Mouse (Mus musculus): Measurements from ENCODE around the gene Snx18. TPM values are rescaled to one million over a fixed set of nuclear protein-coding genes. Genes with fewer than 3 reads are reported as not detected.
A peak's percentile ranks its signal among the peaks of the same experiment; 100 is the strongest.

Gene Snx18
- total RNA-seq, 1 experiment, result 47.5 TPM

- Histone ChIP-seq H3K36me3 (ENCODE audit: control insufficient read depth, insufficient read depth, low read length, poor library complexity, severe bottlenecking) (peaks cover 18% of the 10 kb centered on the region; the same call in 1 of the 2 replicates), H3K9me3 (ENCODE audit: control insufficient read depth, insufficient read depth, low read depth, low read length) (no peaks in the 10 kb centered on the region), H3K9ac (ENCODE audit: insufficient read depth, low read depth, low read length, poor library complexity, severe bottlenecking) (peak overlapping the region; percentile 13; the same call in 1 of the 2 replicates), H3K4me1 (ENCODE audit: control insufficient read depth in 2 of 2, insufficient read depth in 2 of 2, low read length in 2 of 2, poor library complexity in 1 of 2) (peaks cover 14 to 22% of the 10 kb centered on the region in 2 experiments), H3K27ac (ENCODE audit: insufficient read depth, low read depth, low read length, poor library complexity, severe bottlenecking) (peak overlapping the region; percentile 26; the same call in 1 of the 2 replicates), H3K4me3 (ENCODE audit: insufficient read depth in 1 of 2, low read depth in 1 of 2, low read length in 2 of 2, poor library complexity in 1 of 2, severe bottlenecking in 1 of 2) (no peak overlapping the region)
- in situ Hi-C loops (cut with MboI; ENCODE audit: low sequenced_read_pairs in 2 of 2, unreplicated experiment in 2 of 2), result no loop called here
- DNase-seq (ENCODE audit: low read depth, low spot score), result no peak
- TF ChIP-seq HCFC1 (IDR thresholded peaks at IDR 0.05; ENCODE audit: borderline replicate concordance, insufficient read depth, low read length), result no peak
- TF ChIP-seq MAFK (IDR thresholded peaks at IDR 0.05; ENCODE audit: insufficient read depth, low read depth, low read length), result no peak
- TF ChIP-seq CHD2 (IDR thresholded peaks at IDR 0.05; ENCODE audit: low read depth, low read length), result no peak
- no peak for TF ChIP-seq ZNF384 (IDR thresholded peaks at IDR 0.05; ENCODE audit: low read depth, low read length)
- no peak for TF ChIP-seq ZC3H11A (IDR thresholded peaks at IDR 0.05; ENCODE audit: borderline replicate concordance, low read depth, low read length)
Measured at GRCm38 (mm10) chr13:113607371-113607770, 11.0 kb downstream of the Snx18 start.

DNA sequence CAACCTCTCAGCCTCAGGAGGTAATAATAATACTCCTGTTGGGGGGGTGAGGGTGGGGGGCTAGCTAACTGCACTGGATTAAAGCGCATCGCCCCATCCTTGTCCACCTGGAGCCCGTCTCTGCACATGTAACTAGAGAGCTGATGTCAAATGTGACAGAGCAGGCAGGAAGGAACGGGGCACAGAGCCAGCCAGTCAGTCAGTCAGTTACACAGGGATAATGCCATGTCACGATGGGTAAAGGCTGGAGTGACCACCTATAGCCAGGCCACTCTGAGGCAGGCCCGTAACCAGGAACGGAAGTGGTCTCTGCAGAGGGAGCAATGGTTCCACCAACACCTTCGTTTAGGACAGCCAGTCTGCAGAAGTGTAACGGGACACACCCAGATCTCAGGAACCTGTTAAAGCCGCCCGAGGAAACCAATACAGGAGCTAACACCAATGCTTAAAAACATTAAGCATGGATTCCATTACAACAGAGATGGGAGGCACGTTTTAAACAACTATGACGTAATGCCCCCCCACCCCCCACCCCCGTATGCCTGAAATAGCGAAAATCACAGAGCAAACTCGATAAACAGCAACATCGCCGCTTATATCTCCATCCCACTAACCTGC is 11.5 kb downstream of the Snx18 start:
- TF ChIP-seq HCFC1 (IDR thresholded peaks at IDR 0.05; ENCODE audit: borderline replicate concordance, insufficient read depth, low read length), result no peak
- TF ChIP-seq ZC3H11A (IDR thresholded peaks at IDR 0.05; ENCODE audit: borderline replicate concordance, low read depth, low read length), result no peak
- no peak for TF ChIP-seq MAFK (IDR thresholded peaks at IDR 0.05; ENCODE audit: insufficient read depth, low read depth, low read length)
- TF ChIP-seq ZNF384 (IDR thresholded peaks at IDR 0.05; ENCODE audit: low read depth, low read length), result no peak
- TF ChIP-seq CHD2 (IDR thresholded peaks at IDR 0.05; ENCODE audit: low read depth, low read length), result no peak
- peaks cover 14 to 21% of the 10 kb centered on the region in 2 experiments for H3K4me1 ChIP-seq (ENCODE audit: control insufficient read depth in 2 of 2, insufficient read depth in 2 of 2, low read length in 2 of 2, poor library complexity in 1 of 2)
- peaks cover 15% of the 10 kb centered on the region; the same call in 1 of the 2 replicates for H3K36me3 ChIP-seq (ENCODE audit: control insufficient read depth, insufficient read depth, low read length, poor library complexity, severe bottlenecking)
- no peak overlapping the region; a peak in 1 of 4 replicates for H3K4me3 ChIP-seq (ENCODE audit: insufficient read depth in 1 of 2, low read depth in 1 of 2, low read length in 2 of 2, poor library complexity in 1 of 2, severe bottlenecking in 1 of 2)
- H3K27ac ChIP-seq (ENCODE audit: insufficient read depth, low read depth, low read length, poor library complexity, severe bottlenecking), result peak overlapping the region; percentile 56; the same call in 1 of the 2 replicates
- H3K9ac ChIP-seq (ENCODE audit: insufficient read depth, low read depth, low read length, poor library complexity, severe bottlenecking), result peak overlapping the region; percentile 13; the same call in 1 of the 2 replicates
- no peaks in the 10 kb centered on the region for H3K9me3 ChIP-seq (ENCODE audit: control insufficient read depth, insufficient read depth, low read depth, low read length)
- no peak for DNase-seq (ENCODE audit: low read depth, low spot score)
- in situ Hi-C loops (cut with MboI; ENCODE audit: low sequenced_read_pairs in 2 of 2, unreplicated experiment in 2 of 2), result no loop called here

DNA sequence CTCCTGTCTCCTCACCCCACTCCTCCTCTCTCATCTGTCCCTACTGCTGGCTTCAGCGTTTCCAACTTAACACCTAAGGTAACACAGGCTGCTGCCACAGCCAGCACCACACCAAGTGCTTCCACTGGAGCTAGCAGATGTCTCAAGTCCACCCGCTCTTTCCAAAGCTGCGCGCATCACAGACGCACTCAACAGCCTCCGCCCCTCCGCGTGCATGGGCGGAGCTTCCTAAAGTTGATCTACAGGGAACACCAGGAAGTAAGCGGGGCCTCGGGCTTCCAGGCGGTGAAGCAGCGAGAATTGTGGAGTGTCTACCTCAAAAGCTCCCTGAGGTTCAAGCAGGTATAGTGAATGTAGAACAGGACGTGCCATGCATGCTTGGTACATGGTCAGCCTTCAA is 12.2 kb downstream of the Snx18 start:
- Histone ChIP-seq H3K9ac (ENCODE audit: insufficient read depth, low read depth, low read length, poor library complexity, severe bottlenecking) (peak overlapping the region; percentile 74; the same call in 1 of the 2 replicates), H3K27ac (ENCODE audit: insufficient read depth, low read depth, low read length, poor library complexity, severe bottlenecking) (peak overlapping the region; percentile 22; the same call in 1 of the 2 replicates), H3K4me1 (ENCODE audit: control insufficient read depth in 2 of 2, insufficient read depth in 2 of 2, low read length in 2 of 2, poor library complexity in 1 of 2) (peaks cover 12 to 19% of the 10 kb centered on the region in 2 experiments), H3K4me3 (ENCODE audit: insufficient read depth in 1 of 2, low read depth in 1 of 2, low read length in 2 of 2, poor library complexity in 1 of 2, severe bottlenecking in 1 of 2) (peak overlapping the region; percentile 55 to 65), H3K9me3 (ENCODE audit: control insufficient read depth, insufficient read depth, low read depth, low read length) (no peaks in the 10 kb centered on the region), H3K36me3 (ENCODE audit: control insufficient read depth, insufficient read depth, low read length, poor library complexity, severe bottlenecking) (peaks cover 11% of the 10 kb centered on the region; the same call in 1 of the 2 replicates)
- in situ Hi-C loops (cut with MboI; ENCODE audit: low sequenced_read_pairs in 2 of 2, unreplicated experiment in 2 of 2), result no loop called here
- DNase-seq (ENCODE audit: low read depth, low spot score), result peak; percentile 74
- no peak for TF ChIP-seq CHD2 (IDR thresholded peaks at IDR 0.05; ENCODE audit: low read depth, low read length)
- no peak for TF ChIP-seq HCFC1 (IDR thresholded peaks at IDR 0.05; ENCODE audit: borderline replicate concordance, insufficient read depth, low read length)
- TF ChIP-seq ZNF384 (IDR thresholded peaks at IDR 0.05; ENCODE audit: low read depth, low read length), result no peak
- no peak for TF ChIP-seq MAFK (IDR thresholded peaks at IDR 0.05; ENCODE audit: insufficient read depth, low read depth, low read length)
- no peak for TF ChIP-seq ZC3H11A (IDR thresholded peaks at IDR 0.05; ENCODE audit: borderline replicate concordance, low read depth, low read length)

DNA sequence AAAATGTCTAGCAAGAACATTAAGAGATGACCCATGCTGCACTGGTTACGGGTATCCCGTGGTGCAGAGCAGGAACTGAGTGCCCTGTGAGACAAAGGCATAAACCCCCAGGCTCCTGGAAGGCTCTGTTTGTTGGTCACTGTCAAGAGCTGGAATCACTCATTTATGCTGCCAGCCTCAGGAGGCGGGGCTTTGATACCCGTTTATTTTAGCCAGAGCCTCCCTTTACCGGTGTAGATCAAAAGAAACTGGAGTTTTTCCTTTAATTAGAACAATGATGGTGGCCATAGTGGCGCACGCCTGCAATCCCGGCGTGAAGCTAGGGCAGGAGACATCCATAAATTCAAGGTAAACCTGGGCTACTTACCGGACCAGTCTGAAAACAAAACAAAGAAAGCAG is 12.7 kb downstream of the Snx18 start:
- TF ChIP-seq HCFC1 (IDR thresholded peaks at IDR 0.05; ENCODE audit: borderline replicate concordance, insufficient read depth, low read length) (no peak), ZNF384 (IDR thresholded peaks at IDR 0.05; ENCODE audit: low read depth, low read length) (no peak), ZC3H11A (IDR thresholded peaks at IDR 0.05; ENCODE audit: borderline replicate concordance, low read depth, low read length) (no peak), MAFK (IDR thresholded peaks at IDR 0.05; ENCODE audit: insufficient read depth, low read depth, low read length) (no peak)
- Histone ChIP-seq H3K9me3 (ENCODE audit: control insufficient read depth, insufficient read depth, low read depth, low read length) (no peaks in the 10 kb centered on the region), H3K9ac (ENCODE audit: insufficient read depth, low read depth, low read length, poor library complexity, severe bottlenecking) (peak overlapping the region; percentile 74; the same call in 1 of the 2 replicates), H3K4me1 (ENCODE audit: control insufficient read depth in 2 of 2, insufficient read depth in 2 of 2, low read length in 2 of 2, poor library complexity in 1 of 2) (peaks cover 12 to 22% of the 10 kb centered on the region in 2 experiments), H3K36me3 (ENCODE audit: control insufficient read depth, insufficient read depth, low read length, poor library complexity, severe bottlenecking) (peaks cover 10% of the 10 kb centered on the region; the same call in 1 of the 2 replicates), H3K4me3 (ENCODE audit: insufficient read depth in 1 of 2, low read depth in 1 of 2, low read length in 2 of 2, poor library complexity in 1 of 2, severe bottlenecking in 1 of 2) (peak overlapping the region; percentile 55 to 65; a peak in 3 of 4 replicates), H3K27ac (ENCODE audit: insufficient read depth, low read depth, low read length, poor library complexity, severe bottlenecking) (peak overlapping the region; percentile 22; the same call in 1 of the 2 replicates)
- DNase-seq (ENCODE audit: low read depth, low spot score), result no peak
- in situ Hi-C loops (cut with MboI; ENCODE audit: low sequenced_read_pairs in 2 of 2, unreplicated experiment in 2 of 2), result no loop called here

Measured in ES-E14 (cell line).